Mouse (Mus musculus): ENCODE results near the gene Fezf2. TPM values are rescaled to one million over a fixed set of nuclear protein-coding genes. Genes with fewer than 3 reads are reported as not detected.
A peak's percentile ranks its signal among the peaks of the same experiment; 100 is the strongest.

Gene Fezf2
- polyA plus RNA-seq, 1 experiment from 2014 or later = 3.8 TPM

GRCm38 (mm10) chr14:12296391-12296790, 51.6 kb downstream of the Fezf2 start:
- ATAC-seq (ENCODE audit: low FRiP score) (no peak), DNase-seq (ENCODE audit: low spot score, missing footprints) (peak; percentile 39)
- H3K9ac ChIP-seq (ENCODE audit: low read length) = no peak overlapping the region
- 91% methylated on average over 7 of the region's 7 CpGs for WGBS
- no peak overlapping the region for H3K4me2 ChIP-seq
- no peaks in the 10 kb centered on the region for H3K4me1 ChIP-seq (ENCODE audit: control insufficient read depth, insufficient read depth, low read length)
- no peaks in the 10 kb centered on the region for H3K36me3 ChIP-seq (ENCODE audit: control insufficient read depth, insufficient read depth, low read length)
- H3K9me3 ChIP-seq (ENCODE audit: control insufficient read depth, low read length) = no peaks in the 10 kb centered on the region
- H3K4me3 ChIP-seq (ENCODE audit: low read depth, low read length) = no peak overlapping the region
- H3K27ac ChIP-seq (ENCODE audit: low read depth, low read length) = no peak overlapping the region
- no peaks in the 10 kb centered on the region for H3K27me3 ChIP-seq (ENCODE audit: control insufficient read depth, insufficient read depth, low read length)

Other genes with a start within 250 kb of the Fezf2 start
- 0.16 TPM in 1 of 2 replicates, not detected in the other for gene Gm49355, start 64.2 kb downstream of the Fezf2 start, polyA plus RNA-seq (2014; fragmentation: Nextera tagmentation; extraction: Ambion mirVana)
- 25.4 and 30.0 TPM in 2 replicates for gene 3830406C13Rik, start 64.0 kb downstream of the Fezf2 start, polyA plus RNA-seq (2014; fragmentation: Nextera tagmentation; extraction: Ambion mirVana)